Mouse (Mus musculus): ENCODE measurements at regions not wholly inside any gene's neighbourhood (a gene's known extent, or its start where the extent isn't known, plus 50 kb on each side); places are given as distances from the start of the nearest gene placed in this dataset.

- Histone ChIP-seq H3K36me3 (replicated peaks) (no peaks in the 10 kb centered on the region), H3K9ac (no peak overlapping the region), H3K4me1 (no peaks in the 10 kb centered on the region), H3K27ac (no peak overlapping the region), H3K27me3 (replicated peaks) (no peaks in the 10 kb centered on the region), H3K4me2 (no peak overlapping the region), H3K4me3 (no peak overlapping the region), H3K9me3 (no peaks in the 10 kb centered on the region)
- no peak for ATAC-seq (replicated peaks)
- WGBS: 74% methylated on average over 1 of the region's 1 CpGs
Measured at GRCm38 (mm10) chr9:30848249-30848648, 74.0 kb downstream of the Adamts15 start.

GRCm38 (mm10) chr9:30845609-30846290 lies 76.5 kb downstream of the Adamts15 start:
- Histone ChIP-seq H3K36me3 (replicated peaks) (no peaks in the 10 kb centered on the region), H3K4me2 (no peak overlapping the region), H3K27ac (no peak overlapping the region), H3K27me3 (replicated peaks) (no peaks in the 10 kb centered on the region), H3K9me3 (no peaks in the 10 kb centered on the region), H3K4me1 (no peaks in the 10 kb centered on the region), H3K9ac (no peak overlapping the region), H3K4me3 (no peak overlapping the region)
- WGBS: 59% methylated on average over 10 of the region's 10 CpGs
- ATAC-seq (replicated peaks): no peak

- Histone ChIP-seq H3K4me3 (no peak overlapping the region), H3K9me3 (no peaks in the 10 kb centered on the region), H3K9ac (no peak overlapping the region), H3K36me3 (replicated peaks) (no peaks in the 10 kb centered on the region), H3K4me2 (no peak overlapping the region), H3K27me3 (replicated peaks) (no peaks in the 10 kb centered on the region), H3K4me1 (no peaks in the 10 kb centered on the region), H3K27ac (no peak overlapping the region)
- ATAC-seq (replicated peaks): no peak
- WGBS: 78% methylated on average over 8 of the region's 8 CpGs
Measured at GRCm38 (mm10) chr9:30844079-30844563, 78.1 kb downstream of the Adamts15 start.

- Histone ChIP-seq H3K4me2 (no peak overlapping the region), H3K27ac (no peak overlapping the region), H3K4me1 (no peaks in the 10 kb centered on the region), H3K9me3 (no peaks in the 10 kb centered on the region), H3K27me3 (replicated peaks) (no peaks in the 10 kb centered on the region), H3K4me3 (no peak overlapping the region), H3K9ac (no peak overlapping the region), H3K36me3 (replicated peaks) (no peaks in the 10 kb centered on the region)
- WGBS: 56% methylated on average over 4 of the region's 4 CpGs
- ATAC-seq (replicated peaks): no peak
Measured at GRCm38 (mm10) chr9:30834908-30835307, 87.3 kb downstream of the Adamts15 start.

GRCm38 (mm10) chr9:30834565-30834905 lies 87.7 kb downstream of the Adamts15 start:
- Histone ChIP-seq H3K36me3 (replicated peaks) (no peaks in the 10 kb centered on the region), H3K4me3 (no peak overlapping the region), H3K9me3 (no peaks in the 10 kb centered on the region), H3K4me2 (no peak overlapping the region), H3K27ac (no peak overlapping the region), H3K9ac (no peak overlapping the region), H3K27me3 (replicated peaks) (no peaks in the 10 kb centered on the region), H3K4me1 (no peaks in the 10 kb centered on the region)
- 80% methylated on average over 10 of the region's 10 CpGs for WGBS
- ATAC-seq (replicated peaks): no peak

- no peak overlapping the region for H3K4me2 ChIP-seq
- H3K36me3 ChIP-seq (replicated peaks): no peaks in the 10 kb centered on the region
- 88% methylated on average over 15 of the region's 15 CpGs for WGBS
- H3K4me1 ChIP-seq: no peaks in the 10 kb centered on the region
- H3K4me3 ChIP-seq: no peak overlapping the region
- no peaks in the 10 kb centered on the region for H3K27me3 ChIP-seq (replicated peaks)
- H3K9ac ChIP-seq: no peak overlapping the region
- no peak overlapping the region for H3K27ac ChIP-seq
- no peak for ATAC-seq (replicated peaks)
- no peaks in the 10 kb centered on the region for H3K9me3 ChIP-seq
Measured at GRCm38 (mm10) chr9:30833836-30834564, 88.3 kb downstream of the Adamts15 start.

GRCm38 (mm10) chr9:30829158-30829870 lies 92.9 kb downstream of the Adamts15 start:
- H3K4me3 ChIP-seq: no peak overlapping the region
- H3K9ac ChIP-seq: no peak overlapping the region
- no peak overlapping the region for H3K27ac ChIP-seq
- H3K4me1 ChIP-seq: no peaks in the 10 kb centered on the region
- no peaks in the 10 kb centered on the region for H3K9me3 ChIP-seq
- no peaks in the 10 kb centered on the region for H3K36me3 ChIP-seq (replicated peaks)
- H3K27me3 ChIP-seq (replicated peaks): no peaks in the 10 kb centered on the region
- no peak for ATAC-seq (replicated peaks)
- H3K4me2 ChIP-seq: no peak overlapping the region
- WGBS: 89% methylated on average over 3 of the region's 3 CpGs

GRCm38 (mm10) chr9:30827780-30828179 lies 94.5 kb downstream of the Adamts15 start:
- WGBS: 91% methylated on average over 1 of the region's 1 CpGs
- ATAC-seq (replicated peaks): no peak

GRCm38 (mm10) chr9:30824056-30824625 lies 98.1 kb downstream of the Adamts15 start:
- WGBS: 76% methylated on average over 4 of the region's 4 CpGs

More at GRCm38 (mm10) chr9:30827780-30828179, 94.5 kb downstream of the Adamts15 start:
- Histone ChIP-seq H3K36me3 (replicated peaks) (no peaks in the 10 kb centered on the region), H3K4me2 (no peak overlapping the region), H3K27me3 (replicated peaks) (no peaks in the 10 kb centered on the region), H3K9me3 (no peaks in the 10 kb centered on the region), H3K4me3 (no peak overlapping the region), H3K9ac (no peak overlapping the region), H3K4me1 (no peaks in the 10 kb centered on the region), H3K27ac (no peak overlapping the region)

GRCm38 (mm10) chr9:30820806-30821375 lies 101.4 kb downstream of the Adamts15 start:
- WGBS: 85% methylated on average over 2 of the region's 2 CpGs
- H3K9ac ChIP-seq: no peak overlapping the region
- H3K4me1 ChIP-seq: no peaks in the 10 kb centered on the region
- no peaks in the 10 kb centered on the region for H3K9me3 ChIP-seq
- no peaks in the 10 kb centered on the region for H3K27me3 ChIP-seq (replicated peaks)
- no peak for ATAC-seq (replicated peaks)
- H3K4me3 ChIP-seq: no peak overlapping the region
- no peak overlapping the region for H3K27ac ChIP-seq
- no peak overlapping the region for H3K4me2 ChIP-seq
- no peaks in the 10 kb centered on the region for H3K36me3 ChIP-seq (replicated peaks)

More at GRCm38 (mm10) chr9:30824056-30824625, 98.1 kb downstream of the Adamts15 start:
- Histone ChIP-seq H3K36me3 (replicated peaks) (no peaks in the 10 kb centered on the region), H3K4me3 (no peak overlapping the region), H3K27me3 (replicated peaks) (no peaks in the 10 kb centered on the region), H3K4me2 (no peak overlapping the region), H3K9me3 (no peaks in the 10 kb centered on the region), H3K9ac (no peak overlapping the region), H3K27ac (no peak overlapping the region), H3K4me1 (no peaks in the 10 kb centered on the region)
- no peak for ATAC-seq (replicated peaks)

GRCm38 (mm10) chr9:30813246-30813645 lies 109.0 kb downstream of the Adamts15 start:
- Histone ChIP-seq H3K36me3 (replicated peaks) (no peaks in the 10 kb centered on the region), H3K9ac (no peak overlapping the region), H3K27ac (no peak overlapping the region), H3K27me3 (replicated peaks) (no peaks in the 10 kb centered on the region), H3K9me3 (no peaks in the 10 kb centered on the region), H3K4me3 (no peak overlapping the region), H3K4me1 (no peaks in the 10 kb centered on the region), H3K4me2 (no peak overlapping the region)
- no peak for ATAC-seq (replicated peaks)
- 85% methylated on average over 4 of the region's 4 CpGs for WGBS

- 22% methylated on average over 1 of the region's 1 CpGs for WGBS
- Histone ChIP-seq H3K4me1 (no peaks in the 10 kb centered on the region), H3K4me3 (no peak overlapping the region), H3K9me3 (no peaks in the 10 kb centered on the region), H3K4me2 (no peak overlapping the region), H3K27ac (no peak overlapping the region), H3K9ac (no peak overlapping the region), H3K36me3 (replicated peaks) (no peaks in the 10 kb centered on the region), H3K27me3 (replicated peaks) (no peaks in the 10 kb centered on the region)
- no peak for ATAC-seq (replicated peaks)
Measured at GRCm38 (mm10) chr9:30810843-30811242, 111.4 kb downstream of the Adamts15 start.
